Mouse (Mus musculus) megakaryocyte, embryonic 14.5 days (primary cell): ENCODE measurements around the gene Gm20604.

Experiments
- FLI1 ChIP-seq: IDR thresholded peaks from 2 replicates; pipeline ENCODE4 v1.6.1; 2012; ENCODE audit warnings: low read length, inconsistent platforms, mixed read lengths
- GATA1 ChIP-seq: IDR thresholded peaks from 3 replicates; pipeline ENCODE4 v1.6.1; 2012; ENCODE audit warnings: mixed read lengths, low read length, inconsistent platforms, borderline replicate concordance

DNA sequence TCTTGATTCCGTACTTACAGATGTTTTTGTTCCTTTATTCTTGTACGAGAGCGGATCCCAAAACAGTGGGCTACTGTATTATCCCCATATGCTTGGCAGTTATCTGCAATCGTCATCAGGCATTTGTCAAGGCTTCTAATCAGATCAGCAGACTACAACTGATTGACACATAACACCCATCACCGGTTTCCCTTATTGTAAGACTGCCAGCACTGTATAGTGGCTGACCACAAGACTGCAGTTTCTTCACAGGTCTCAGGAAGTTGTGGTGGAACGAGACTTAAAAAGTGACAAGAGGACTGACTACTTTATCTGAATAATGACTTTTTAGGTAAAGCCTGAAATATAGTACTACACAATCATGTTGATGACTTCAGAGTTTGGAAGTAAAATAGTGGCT is 13.6 kb downstream of the Gm20604 start:
- TF ChIP-seq GATA1 = no peak; the same call in 2 of the 3 replicates
- TF ChIP-seq FLI1 = no peak
